Mouse (Mus musculus): ENCODE results near the gene Gm14412.
"Not testable (repeated sequence)": the region's sequence is repeated elsewhere in the genome, so short reads cannot be mapped to it uniquely, and the experiment has no call there.

GRCm38 (mm10) chr2:177309627-177310026 lies 14.5 kb downstream of the Gm14412 start:
- not testable (repeated sequence) for TF ChIP-seq CTCF (IDR thresholded peaks at IDR 0.05; ENCODE audit: low read depth, low read length); EP300 (IDR thresholded peaks at IDR 0.05; ENCODE audit: insufficient read depth, low read depth, low read length)

All from ES-Bruce4 (cell line).